Mouse (Mus musculus) embryonic fibroblast, embryonic 13.5 days (primary cell): ENCODE data around the gene Mapkap1. TPM values are rescaled to one million over a fixed set of nuclear protein-coding genes. Genes with fewer than 3 reads are reported as not detected.

Source experiments
- H3K27ac ChIP-seq: 2 replicates; pipeline ENCODE4 v1.5.1; 2012; ENCODE audit warnings: low read length, control low read depth, inconsistent platforms; ENCODE audit not compliant: insufficient read depth
- H3K4me1 ChIP-seq: 2 replicates; pipeline ENCODE4 v1.6.1; 2011; ENCODE audit warnings: low read length; ENCODE audit not compliant: control insufficient read depth, insufficient read depth
- H3K4me3 ChIP-seq: 2 replicates; pipeline ENCODE4 v1.5.1; 2011; ENCODE audit warnings: mild to moderate bottlenecking, control low read depth, low read length; ENCODE audit not compliant: insufficient read depth
- CTCF ChIP-seq: IDR thresholded peaks from 2 replicates; pipeline ENCODE4 v1.5.1; 2011; ENCODE audit warnings: mild to moderate bottlenecking, control low read depth, low read length, moderate library complexity, borderline replicate concordance; ENCODE audit not compliant: insufficient read depth
- POLR2A ChIP-seq: IDR thresholded peaks from 2 replicates; pipeline ENCODE4 v1.6.1; 2011; ENCODE audit warnings: low read depth, mild to moderate bottlenecking, control low read depth, low read length, moderate library complexity
- polyA plus RNA-seq: library from polyadenylated mRNA; stranded (reverse); fragments of >200 nt; gene quantifications from 2 replicates; pipeline ENCODE4 v1.2.4, GENCODE M21; 2011; ENCODE audit warnings: low read depth; ENCODE audit not compliant: missing spikeins, insufficient read length

The Mapkap1 gene
- polyA plus RNA-seq, 1 experiment, result 84.9 TPM

GRCm38 (mm10) chr2:34623181-34623580 lies 216.6 kb downstream of the Mapkap1 start:
- TF ChIP-seq POLR2A, result no peak
- TF ChIP-seq CTCF, result no peak

GRCm38 (mm10) chr2:34624076-34624475 lies 217.5 kb downstream of the Mapkap1 start:
- Histone ChIP-seq H3K27ac (no peak overlapping the region), H3K4me1 (peaks cover 13% of the 10 kb centered on the region), H3K4me3 (no peak overlapping the region)
- TF ChIP-seq CTCF, result no peak
- no peak for TF ChIP-seq POLR2A

More at GRCm38 (mm10) chr2:34623181-34623580, 216.6 kb downstream of the Mapkap1 start:
- Histone ChIP-seq H3K27ac (no peak overlapping the region), H3K4me1 (peaks cover 7% of the 10 kb centered on the region), H3K4me3 (no peak overlapping the region)

GRCm38 (mm10) chr2:34627328-34628226 lies 221.0 kb downstream of the Mapkap1 start:
- no peak for TF ChIP-seq POLR2A
- TF ChIP-seq CTCF, result no peak
- Histone ChIP-seq H3K4me3 (no peak overlapping the region), H3K4me1 (peaks cover 9% of the 10 kb centered on the region), H3K27ac (peak overlapping the region; percentile 55)

GRCm38 (mm10) chr2:34628903-34629540 lies 222.5 kb downstream of the Mapkap1 start:
- H3K4me1 ChIP-seq, result peaks cover 9% of the 10 kb centered on the region
- no peak overlapping the region for H3K27ac ChIP-seq
- TF ChIP-seq POLR2A, result no peak
- no peak overlapping the region for H3K4me3 ChIP-seq

GRCm38 (mm10) chr2:34629758-34630157 lies 223.2 kb downstream of the Mapkap1 start:
- Histone ChIP-seq H3K4me3 (no peak overlapping the region), H3K4me1 (peaks cover 9% of the 10 kb centered on the region), H3K27ac (no peak overlapping the region)
- TF ChIP-seq POLR2A (no peak), CTCF (no peak)

- no peak for TF ChIP-seq POLR2A
- no peak for TF ChIP-seq CTCF
- H3K4me3 ChIP-seq, result no peak overlapping the region
- no peak overlapping the region for H3K27ac ChIP-seq
- H3K4me1 ChIP-seq, result peaks cover 9% of the 10 kb centered on the region
Observed at GRCm38 (mm10) chr2:34630445-34630844, 223.9 kb downstream of the Mapkap1 start.

- Histone ChIP-seq H3K4me3 (no peak overlapping the region), H3K4me1 (peaks cover 9% of the 10 kb centered on the region), H3K27ac (no peak overlapping the region)
- TF ChIP-seq CTCF (no peak), POLR2A (no peak)
Observed at GRCm38 (mm10) chr2:34632051-34632450, 225.5 kb downstream of the Mapkap1 start.

GRCm38 (mm10) chr2:34635249-34636165 lies 228.9 kb downstream of the Mapkap1 start:
- H3K4me3 ChIP-seq, result no peak overlapping the region
- no peaks in the 10 kb centered on the region for H3K4me1 ChIP-seq
- TF ChIP-seq CTCF, result no peak
- no peak for TF ChIP-seq POLR2A
- H3K27ac ChIP-seq, result no peak overlapping the region

GRCm38 (mm10) chr2:34638955-34639650 lies 232.5 kb downstream of the Mapkap1 start:
- H3K27ac ChIP-seq, result no peak overlapping the region
- TF ChIP-seq CTCF (peak; percentile 99), POLR2A (no peak)

More at GRCm38 (mm10) chr2:34638955-34639650, 232.5 kb downstream of the Mapkap1 start:
- no peak overlapping the region for H3K4me3 ChIP-seq
- no peaks in the 10 kb centered on the region for H3K4me1 ChIP-seq
